Mouse (Mus musculus) MEL (cell line): ENCODE data around the gene Gm47995. TPM values are rescaled to one million over a fixed set of nuclear protein-coding genes. Genes with fewer than 3 reads are reported as not detected.
"Not testable (repeated sequence)": the region's sequence is repeated elsewhere in the genome, so short reads cannot be mapped to it uniquely, and the experiment has no call there.

Experiments
- DNase-seq: peaks from one replicate; pipeline ENCODE4 v3.0.0; 2011; ENCODE audit warnings: low read depth, low spot score
- H3K27ac ChIP-seq: 2 replicates; pipeline ENCODE4 v1.5.1; 2012; ENCODE audit warnings: low read depth, mild to moderate bottlenecking, control low read depth, low read length, moderate library complexity; ENCODE audit not compliant: control insufficient read depth
- H3K27me3 ChIP-seq, 2 experiments: fragments of 150-350 bp in 1 of 2; sonication (generic) in 1 of 2; 2 replicates each; pipeline ENCODE4 v1.6.1; 2012; ENCODE audit warnings: low read length in 2 of 2, mild to moderate bottlenecking in 2 of 2, improper control_type of control experiment in 1 of 2, moderate library complexity in 1 of 2; ENCODE audit not compliant: insufficient read depth in 2 of 2, control insufficient read depth in 1 of 2
- H3K36me3 ChIP-seq, 2 experiments: 2 replicates each; pipeline ENCODE4 v1.6.1; 2012 to 2014; ENCODE audit warnings: low read length in 2 of 2, improper control_type of control experiment in 1 of 2, inconsistent platforms in 1 of 2, mild to moderate bottlenecking in 1 of 2; ENCODE audit not compliant: insufficient read depth in 2 of 2, control insufficient read depth in 1 of 2
- H3K4me1 ChIP-seq, 2 experiments: fragments of 150-350 bp in 1 of 2; sonication (generic) in 1 of 2; 2 replicates each; pipeline ENCODE4 v1.6.1; 2012; ENCODE audit warnings: low read length in 2 of 2, improper control_type of control experiment in 1 of 2, mild to moderate bottlenecking in 1 of 2; ENCODE audit not compliant: insufficient read depth in 2 of 2, control insufficient read depth in 1 of 2
- H3K4me3 ChIP-seq, 2 experiments: fragments of 150-350 bp in 1 of 2; sonication (generic) in 1 of 2; 2 replicates each; pipeline ENCODE4 v1.5.1; 2012; ENCODE audit warnings: low read depth in 2 of 2, low read length in 2 of 2, mild to moderate bottlenecking in 2 of 2, moderate library complexity in 2 of 2, control low read depth in 1 of 2, improper control_type of control experiment in 1 of 2; ENCODE audit not compliant: control insufficient read depth in 1 of 2, insufficient read depth in 1 of 2
- H3K79me2 ChIP-seq: 2 replicates; pipeline ENCODE4 v1.6.1; 2012; ENCODE audit warnings: mild to moderate bottlenecking, low read length, moderate library complexity; ENCODE audit not compliant: control insufficient read depth, poor library complexity, insufficient read depth
- H3K9ac ChIP-seq: 2 replicates; pipeline ENCODE4 v1.6.1; 2012; ENCODE audit warnings: low read depth, mild to moderate bottlenecking, control low read depth, low read length, moderate library complexity; ENCODE audit not compliant: control insufficient read depth, poor library complexity, severe bottlenecking
- H3K9me3 ChIP-seq: fragments of 150-350 bp; sonication (generic); replicated peaks from 2 replicates; pipeline ENCODE4 v1.6.1; 2012; ENCODE audit warnings: mild to moderate bottlenecking, low read length, improper control_type of control experiment, moderate library complexity; ENCODE audit not compliant: insufficient read depth
- CHD1 ChIP-seq: IDR thresholded peaks from 2 replicates; pipeline ENCODE4 v1.6.1; 2012; ENCODE audit warnings: low read depth, mild to moderate bottlenecking, inconsistent platforms, low read length, improper control_type of control experiment
- CTCF ChIP-seq, 3 experiments: IDR thresholded peaks in 2 of 3; conservative IDR thresholded peaks in 1 of 3; 2 replicates each; pipeline ENCODE4 v1.5.1; 2011 to 2012; ENCODE audit warnings: low read length in 3 of 3, low read depth in 2 of 3, mild to moderate bottlenecking in 2 of 3, improper control_type of control experiment in 1 of 3, inconsistent platforms in 1 of 3, mixed read lengths in 1 of 3, moderate library complexity in 1 of 3; ENCODE audit not compliant: control insufficient read depth in 1 of 3, insufficient read depth in 1 of 3, poor library complexity in 1 of 3, severe bottlenecking in 1 of 3
- E2F4 ChIP-seq: IDR thresholded peaks from 2 replicates; pipeline ENCODE4 v1.6.1; 2011; ENCODE audit warnings: low read depth, low read length, improper control_type of control experiment, borderline replicate concordance
- ELF1 ChIP-seq: IDR thresholded peaks from 2 replicates; pipeline ENCODE4 v1.6.1; 2014; ENCODE audit warnings: low read depth, mild to moderate bottlenecking, inconsistent platforms, low read length, improper control_type of control experiment, moderate library complexity
- EP300 ChIP-seq, 2 experiments: IDR thresholded peaks; 2 replicates each; pipeline ENCODE4 v1.6.1; 2011; ENCODE audit warnings: improper control_type of control experiment in 2 of 2, low read length in 2 of 2, low read depth in 1 of 2, mild to moderate bottlenecking in 1 of 2
- ETS1 ChIP-seq: IDR thresholded peaks from 2 replicates; pipeline ENCODE4 v1.6.1; 2012; ENCODE audit warnings: low read depth, mild to moderate bottlenecking, inconsistent platforms, low read length, improper control_type of control experiment, moderate library complexity
- GATA1 ChIP-seq: IDR thresholded peaks from 2 replicates; pipeline ENCODE4 v1.6.1; 2011; ENCODE audit warnings: low read depth, low read length, improper control_type of control experiment
- HCFC1 ChIP-seq: IDR thresholded peaks from 2 replicates; pipeline ENCODE4 v1.6.1; 2012; ENCODE audit warnings: low read depth, mild to moderate bottlenecking, inconsistent platforms, low read length, improper control_type of control experiment, moderate library complexity
- MAFK ChIP-seq: IDR thresholded peaks from 2 replicates; pipeline ENCODE4 v1.6.1; 2011; ENCODE audit warnings: low read depth, mild to moderate bottlenecking, low read length, improper control_type of control experiment, borderline replicate concordance
- MAX ChIP-seq: IDR thresholded peaks from 2 replicates; pipeline ENCODE4 v1.6.1; 2011; ENCODE audit warnings: low read length, improper control_type of control experiment
- MEF2A ChIP-seq: IDR thresholded peaks from 2 replicates; pipeline ENCODE4 v1.6.1; 2014; ENCODE audit warnings: low read depth, mild to moderate bottlenecking, inconsistent platforms, low read length, improper control_type of control experiment; ENCODE audit not compliant: poor library complexity, insufficient replicate concordance, severe bottlenecking; ENCODE audit errors: extremely low read depth
- MYC ChIP-seq: IDR thresholded peaks from 2 replicates; pipeline ENCODE4 v1.6.1; 2011; ENCODE audit warnings: low read depth, mild to moderate bottlenecking, low read length, improper control_type of control experiment, moderate library complexity
- NRF1 ChIP-seq: IDR thresholded peaks from 2 replicates; pipeline ENCODE4 v1.6.1; 2014; ENCODE audit warnings: low read depth, mild to moderate bottlenecking, inconsistent platforms, low read length, improper control_type of control experiment, moderate library complexity; ENCODE audit not compliant: poor library complexity, insufficient read depth, severe bottlenecking
- POLR2A ChIP-seq, 2 experiments: IDR thresholded peaks; 2 replicates each; pipeline ENCODE4 v1.6.1; 2011 to 2012; ENCODE audit warnings: low read length in 2 of 2, mild to moderate bottlenecking in 2 of 2, control low read depth in 1 of 2, improper control_type of control experiment in 1 of 2, low read depth in 1 of 2, moderate library complexity in 1 of 2; ENCODE audit not compliant: control insufficient read depth in 1 of 2, insufficient read depth in 1 of 2, poor library complexity in 1 of 2
- POLR2AphosphoS2 ChIP-seq: IDR thresholded peaks from 2 replicates; pipeline ENCODE4 v1.6.1; 2011; ENCODE audit warnings: low read length, improper control_type of control experiment
- RCOR1 ChIP-seq: IDR thresholded peaks from 2 replicates; pipeline ENCODE4 v1.6.1; 2012; ENCODE audit warnings: low read depth, mild to moderate bottlenecking, inconsistent platforms, low read length, improper control_type of control experiment
- TBP ChIP-seq: IDR thresholded peaks from 2 replicates; pipeline ENCODE4 v1.8.0; 2011; ENCODE audit warnings: low read depth, low read length, improper control_type of control experiment
- TCF12 ChIP-seq: IDR thresholded peaks from 2 replicates; pipeline ENCODE4 v1.6.1; 2014; ENCODE audit warnings: low read depth, mild to moderate bottlenecking, inconsistent platforms, low read length, improper control_type of control experiment, moderate library complexity
- UBTF ChIP-seq: IDR thresholded peaks from 2 replicates; pipeline ENCODE4 v1.6.1; 2012; ENCODE audit warnings: low read depth, mild to moderate bottlenecking, inconsistent platforms, low read length, improper control_type of control experiment, moderate library complexity, borderline replicate concordance; ENCODE audit not compliant: insufficient read depth
- ZMIZ1 ChIP-seq: IDR thresholded peaks from 2 replicates; pipeline ENCODE4 v1.6.1; 2012; ENCODE audit warnings: low read depth, mild to moderate bottlenecking, inconsistent platforms, low read length, improper control_type of control experiment, moderate library complexity
- ZNF384 ChIP-seq: IDR thresholded peaks from 2 replicates; pipeline ENCODE4 v1.6.1; 2012; ENCODE audit warnings: low read depth, mild to moderate bottlenecking, inconsistent platforms, low read length, improper control_type of control experiment
- polyA plus RNA-seq, 2 experiments: library from polyadenylated mRNA; stranded (reverse) in 1 of 2; unstranded in 1 of 2; fragments of >175 nt in 1 of 2; fragments of >200 nt in 1 of 2; gene quantifications; 2 replicates each; pipeline versions ENCODE4 v1.2.1 to v1.2.4; 2012; ENCODE audit warnings: low replicate concordance in 2 of 2, low read depth in 1 of 2; ENCODE audit not compliant: insufficient read length in 2 of 2, insufficient read depth in 1 of 2, missing spikeins in 1 of 2
- total RNA-seq: library from RNA; depleted of rRNA; stranded (reverse); fragments of 300-350 nt; gene quantifications from 2 replicates; pipeline ENCODE4 v1.2.3, GENCODE M21; 2012

The Gm47995 gene
- total and polyA plus RNA-seq, 3 experiments: 0.18 TPM; not detected in 2

DNA sequence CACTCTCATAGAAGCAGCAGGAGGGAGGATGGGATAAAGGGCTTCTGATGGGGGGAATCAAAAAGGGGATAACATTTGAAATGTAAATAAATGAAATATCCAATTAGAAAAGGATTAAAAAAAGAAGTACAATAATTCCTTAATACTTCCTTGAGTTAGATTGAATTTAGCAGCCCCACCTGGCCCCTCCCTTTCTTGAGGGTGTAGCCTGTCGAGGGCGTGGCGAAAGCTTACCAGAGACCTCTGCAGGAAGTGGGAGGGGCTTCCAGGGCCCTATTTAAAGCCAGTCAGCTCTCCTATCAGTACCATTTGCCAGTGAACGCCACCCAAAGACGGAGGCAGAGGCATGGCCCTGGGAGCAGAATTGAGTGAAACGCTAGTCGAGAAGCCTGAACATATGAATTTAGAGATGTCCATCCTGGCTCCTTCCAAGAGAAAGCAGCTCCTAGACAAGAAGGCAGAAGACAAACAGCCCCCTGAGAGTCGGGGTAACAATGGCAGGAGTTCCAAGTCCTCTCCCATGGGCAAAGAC is 11.6 kb downstream of the Gm47995 start, which contains the start of gene Gm47996:
Gene Gm47996 (plus strand): TSS at position 308 of the 532 bp plus-strand sequence.
- H3K79me2 ChIP-seq, H3K9ac ChIP-seq, H3K27ac ChIP-seq, H3K36me3 ChIP-seq, H3K4me3 ChIP-seq, H3K27me3 ChIP-seq, DNase-seq, H3K4me1 ChIP-seq, H3K9me3 ChIP-seq: not testable (repeated sequence)
- TF ChIP-seq POLR2A (IDR thresholded peaks at IDR 0.05; ENCODE audit: control insufficient read depth in 1 of 2, insufficient read depth in 1 of 2, low read depth in 1 of 2, low read length in 2 of 2, poor library complexity in 1 of 2): peak in 1 of 2 experiments; percentile 32; a peak in 1 of 4 replicates

DNA sequence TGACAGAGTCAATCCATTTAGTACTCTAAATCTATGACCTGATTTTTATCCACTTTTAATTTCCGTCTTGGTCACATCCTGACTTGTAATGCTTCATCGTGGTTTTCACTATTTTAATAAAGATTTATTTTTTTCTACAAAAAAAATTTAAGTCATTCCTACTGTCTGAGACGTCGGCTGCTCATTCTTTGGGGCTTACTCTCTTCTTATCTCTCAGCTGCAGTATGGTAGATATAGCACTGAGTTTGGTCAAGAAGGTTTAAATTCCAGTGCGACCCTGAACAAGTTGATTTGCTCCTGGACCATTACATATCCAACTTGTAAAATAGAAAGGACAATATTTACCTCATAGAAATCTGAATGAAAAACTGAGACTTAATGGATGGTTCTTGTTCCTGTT is 13.4 kb downstream of the Gm47995 start:
- H3K27ac ChIP-seq, H3K4me3 ChIP-seq, H3K4me1 ChIP-seq, H3K9ac ChIP-seq, H3K9me3 ChIP-seq, H3K36me3 ChIP-seq, H3K27me3 ChIP-seq, H3K79me2 ChIP-seq: not testable (repeated sequence)
- peak; percentile 30 for DNase-seq
- TF ChIP-seq GATA1 (peak; percentile 74), EP300 (IDR thresholded peaks at IDR 0.05; ENCODE audit: low read depth in 1 of 2, low read length in 2 of 2) (peak; percentile 33 to 47; a peak in 3 of 4 replicates), TCF12 (0 out of 2 replicates have a peak, but pooled peaks have one; percentile 38), ZNF384 (peak; percentile 60), ETS1 (peak; percentile 20; the same call in 1 of the 2 replicates)

DNA sequence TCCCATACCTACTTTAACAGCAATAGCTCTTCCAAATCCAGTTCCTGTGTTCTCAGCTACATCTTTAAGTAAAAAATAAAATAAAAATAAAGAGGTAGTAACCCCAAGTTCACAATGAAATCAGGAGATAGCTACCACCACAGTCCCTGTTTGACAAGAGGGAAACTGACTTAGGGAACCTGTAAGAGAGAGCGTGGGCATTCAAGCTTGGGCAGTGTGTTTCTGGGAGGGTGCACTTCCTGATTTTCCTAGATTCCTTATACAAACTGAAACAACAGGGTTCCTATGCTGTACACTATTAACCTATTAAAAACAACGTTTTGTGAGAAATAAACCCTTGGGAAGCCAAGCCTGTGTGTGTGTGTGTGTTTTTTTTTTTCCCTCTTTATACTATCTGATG is 16.6 kb downstream of the Gm47995 start:
- Histone ChIP-seq H3K9ac (no peak overlapping the region), H3K27ac (no peak overlapping the region), H3K9me3 (no peaks in the 10 kb centered on the region), H3K4me3 (no peak overlapping the region), H3K27me3 (no peaks in the 10 kb centered on the region), H3K79me2 (no peaks in the 10 kb centered on the region), H3K4me1 (peaks cover 3 to 8% of the 10 kb centered on the region in 2 experiments; a peak in 2 of 4 replicates), H3K36me3 (peaks cover 0 to 9% of the 10 kb centered on the region in 2 experiments; a peak in 2 of 4 replicates)
- DNase-seq: no peak
- TF ChIP-seq E2F4 (no peak), MAFK (no peak), MAX (no peak), HCFC1 (no peak), ZMIZ1 (no peak), RCOR1 (no peak), CHD1 (no peak), TBP (no peak), GATA1 (no peak), UBTF (no peak), MYC (no peak), MEF2A (no peak), EP300 (IDR thresholded peaks at IDR 0.05; ENCODE audit: low read depth in 1 of 2, low read length in 2 of 2) (no peak), ZNF384 (no peak), NRF1 (no peak), ELF1 (no peak), POLR2AphosphoS2 (no peak), CTCF (IDR thresholded peaks at IDR 0.05 in 2 of 3, conservative IDR thresholded peaks at IDR 0.05 in 1 of 3; ENCODE audit: control insufficient read depth in 1 of 3, insufficient read depth in 1 of 3, low read depth in 2 of 3, low read length in 3 of 3, poor library complexity in 1 of 3, severe bottlenecking in 1 of 3) (no peak)
- TF ChIP-seq, all 39 proteins: peak for 0
